Mouse (Mus musculus) kidney, adult 10 weeks (tissue): ENCODE measurements around the gene Vegfa. TPM values are rescaled to one million over a fixed set of nuclear protein-coding genes. Genes with fewer than 3 reads are reported as not detected.

Experiments
- polyA plus RNA-seq: library from polyadenylated mRNA; stranded (reverse); fragments of 350-450 nt; fragmentation: Illumina TruSeq; extraction: RNeasy Lipid Tissue Mini Kit (QIAGEN cat#74804); gene quantifications from one replicate; pipeline ENCODE4 v1.2.3, GENCODE M21; 2014; ENCODE audit warnings: low read depth, low replicate concordance

Gene Vegfa
- 57.9 TPM for polyA plus RNA-seq

GRCm38 (mm10) chr17:46032257-46032991 lies at the start of gene Vegfa:
Gene Vegfa (minus strand): TSS chr17:46032369.

Other genes with a start within 250 kb of the Vegfa start
- gene Mrps18a, start 78.6 kb upstream of the Vegfa start, polyA plus RNA-seq, result 25.4 TPM
- gene Rsph9, start 111.8 kb upstream of the Vegfa start, polyA plus RNA-seq, result 2.5 TPM
- gene Mad2l1bp, start 121.2 kb upstream of the Vegfa start, polyA plus RNA-seq, result 1.2 TPM
- gene Gtpbp2, start 128.7 kb upstream of the Vegfa start, polyA plus RNA-seq, result 2.3 TPM
- gene Polh, start 170.3 kb upstream of the Vegfa start, polyA plus RNA-seq, result 5.7 TPM
- 14.3 TPM for gene Xpo5, start 170.4 kb upstream of the Vegfa start, polyA plus RNA-seq
- gene Polr1c, start 215.7 kb upstream of the Vegfa start, polyA plus RNA-seq, result 4.5 TPM
- 1.7 TPM for gene Yipf3, start 215.7 kb upstream of the Vegfa start, polyA plus RNA-seq
- gene Lrrc73, start 221.2 kb upstream of the Vegfa start, polyA plus RNA-seq, result not detected